Mouse (Mus musculus) midbrain, embryonic 14.5 days (tissue): ENCODE data around the gene Nrbf2. TPM values are rescaled to one million over a fixed set of nuclear protein-coding genes. Genes with fewer than 3 reads are reported as not detected.

ENCODE experiments used
- ATAC-seq: fragments of 200-750 bp; cut with Nextera tagmentation; 2 replicates; pipeline ENCODE4 v1.8.0; 2017; ENCODE audit warnings: moderate number of reproducible peaks, moderate library complexity; ENCODE audit not compliant: low FRiP score, low TSS enrichment
- DNase-seq: peaks from one replicate; pipeline ENCODE4 v3.0.0-alpha.2; 2015
- H3K27ac ChIP-seq: fragments of 300-500 bp; sonication (generic); replicated peaks from 2 replicates; pipeline ENCODE4 v1.5.1; 2014; ENCODE audit warnings: mild to moderate bottlenecking, low read depth, low read length, moderate library complexity
- H3K27me3 ChIP-seq: fragments of 300-500 bp; sonication (generic); 2 replicates; pipeline ENCODE4 v1.6.1; 2014; ENCODE audit warnings: low read length, control low read depth, mixed read lengths; ENCODE audit not compliant: control insufficient read depth, insufficient read depth
- H3K36me3 ChIP-seq: fragments of 300-500 bp; sonication (generic); 2 replicates; pipeline ENCODE4 v1.6.1; 2014; ENCODE audit warnings: low read length, control low read depth; ENCODE audit not compliant: control insufficient read depth, insufficient read depth
- H3K4me1 ChIP-seq: fragments of 300-500 bp; sonication (generic); 2 replicates; pipeline ENCODE4 v1.6.1; 2014; ENCODE audit warnings: mild to moderate bottlenecking, antibody characterized with exemption, low read length, control low read depth; ENCODE audit not compliant: control insufficient read depth, insufficient read depth
- H3K4me2 ChIP-seq: fragments of 300-500 bp; sonication (generic); 2 replicates; pipeline ENCODE4 v1.6.1; 2014; ENCODE audit warnings: mild to moderate bottlenecking, low read length, moderate library complexity
- H3K4me3 ChIP-seq: fragments of 300-500 bp; sonication (generic); replicated peaks from 2 replicates; pipeline ENCODE4 v1.5.1; 2014; ENCODE audit warnings: low read depth, low read length
- H3K9ac ChIP-seq: fragments of 300-500 bp; sonication (generic); replicated peaks from 2 replicates; pipeline ENCODE4 v1.6.1; 2014; ENCODE audit warnings: mild to moderate bottlenecking, low read length, moderate library complexity
- H3K9me3 ChIP-seq: fragments of 300-500 bp; sonication (generic); 2 replicates; pipeline ENCODE4 v1.6.1; 2016; ENCODE audit warnings: low read length, control low read depth, mixed read lengths; ENCODE audit not compliant: control insufficient read depth
- WGBS: fragments of 180-500 bp; shearing (Covaris S2); extraction: QIAGEN DNeasy Blood & Tissue Kit; methylation state at CpG from one replicate; pipeline ENCODE4 v1.1.7; 2014; 5-methylcytosine and 5-hydroxymethylcytosine counted together
- polyA plus RNA-seq: library from polyadenylated mRNA; unstranded; fragments of >200 nt; fragmentation: Nextera tagmentation; extraction: Ambion mirVana; gene quantifications from 2 replicates; pipeline ENCODE4 v1.2.1, GENCODE M21; 2014

The Nrbf2 gene
- polyA plus RNA-seq, 1 experiment from 2014 or later, result 45.0 TPM

GRCm38 (mm10) chr10:67249486-67249885 is 35.6 kb downstream of the Nrbf2 start:
- H3K9ac ChIP-seq, result no peak overlapping the region
- DNase-seq (no peak), ATAC-seq (no peak)
- H3K4me2 ChIP-seq, result no peak overlapping the region
- 92% methylated on average over 2 of the region's 2 CpGs for WGBS
- H3K4me3 ChIP-seq, result no peak overlapping the region
- H3K9me3 ChIP-seq, result no peaks in the 10 kb centered on the region
- no peaks in the 10 kb centered on the region for H3K27me3 ChIP-seq
- no peaks in the 10 kb centered on the region for H3K4me1 ChIP-seq
- peaks cover 73% of the 10 kb centered on the region for H3K36me3 ChIP-seq
- no peak overlapping the region for H3K27ac ChIP-seq

GRCm38 (mm10) chr10:67247145-67247544 is 38.0 kb downstream of the Nrbf2 start:
- 93% methylated on average over 4 of the region's 4 CpGs for WGBS

GRCm38 (mm10) chr10:67230439-67230838 is 54.7 kb downstream of the Nrbf2 start:
- H3K4me1 ChIP-seq, result no peaks in the 10 kb centered on the region
- no peak for DNase-seq
- no peak overlapping the region for H3K4me2 ChIP-seq
- no peak for ATAC-seq
- no peaks in the 10 kb centered on the region for H3K27me3 ChIP-seq
- H3K9ac ChIP-seq, result no peak overlapping the region
- WGBS, result 89% methylated on average over 6 of the region's 6 CpGs
- H3K9me3 ChIP-seq, result no peaks in the 10 kb centered on the region
- H3K36me3 ChIP-seq, result peaks cover 59% of the 10 kb centered on the region
- H3K4me3 ChIP-seq, result no peak overlapping the region
- no peak overlapping the region for H3K27ac ChIP-seq

More at GRCm38 (mm10) chr10:67247145-67247544, 38.0 kb downstream of the Nrbf2 start:
- H3K4me1 ChIP-seq, result no peaks in the 10 kb centered on the region
- H3K27ac ChIP-seq, result no peak overlapping the region
- H3K4me2 ChIP-seq, result no peak overlapping the region
- DNase-seq (peak; percentile 57), ATAC-seq (no peak)
- no peak overlapping the region for H3K9ac ChIP-seq
- H3K27me3 ChIP-seq, result no peaks in the 10 kb centered on the region
- H3K4me3 ChIP-seq, result no peak overlapping the region
- peaks cover 62% of the 10 kb centered on the region for H3K36me3 ChIP-seq
- H3K9me3 ChIP-seq, result no peaks in the 10 kb centered on the region

GRCm38 (mm10) chr10:67226543-67226942 is 58.6 kb downstream of the Nrbf2 start:
- DNase-seq (no peak), ATAC-seq (no peak)
- Histone ChIP-seq H3K4me1 (no peaks in the 10 kb centered on the region), H3K27me3 (no peaks in the 10 kb centered on the region), H3K4me3 (no peak overlapping the region), H3K4me2 (no peak overlapping the region), H3K36me3 (peaks cover 47% of the 10 kb centered on the region), H3K9ac (no peak overlapping the region), H3K27ac (no peak overlapping the region), H3K9me3 (no peaks in the 10 kb centered on the region)
- WGBS, result 95% methylated on average over 14 of the region's 14 CpGs

GRCm38 (mm10) chr10:67226109-67226508 is 59.0 kb downstream of the Nrbf2 start:
- no peaks in the 10 kb centered on the region for H3K4me1 ChIP-seq
- H3K27ac ChIP-seq, result no peak overlapping the region
- no peak overlapping the region for H3K4me3 ChIP-seq
- H3K4me2 ChIP-seq, result no peak overlapping the region
- H3K27me3 ChIP-seq, result no peaks in the 10 kb centered on the region
- peaks cover 45% of the 10 kb centered on the region for H3K36me3 ChIP-seq
- no peak overlapping the region for H3K9ac ChIP-seq
- H3K9me3 ChIP-seq, result no peaks in the 10 kb centered on the region
- WGBS, result 93% methylated on average over 7 of the region's 7 CpGs
- ATAC-seq (no peak), DNase-seq (peak; percentile 4)

GRCm38 (mm10) chr10:67225528-67225927 is 59.6 kb downstream of the Nrbf2 start:
- no peak overlapping the region for H3K27ac ChIP-seq
- H3K27me3 ChIP-seq, result no peaks in the 10 kb centered on the region
- 95% methylated on average over 6 of the region's 6 CpGs for WGBS
- H3K4me2 ChIP-seq, result no peak overlapping the region
- no peak overlapping the region for H3K9ac ChIP-seq
- peaks cover 42% of the 10 kb centered on the region for H3K36me3 ChIP-seq
- no peak overlapping the region for H3K4me3 ChIP-seq
- H3K9me3 ChIP-seq, result no peaks in the 10 kb centered on the region
- ATAC-seq, result no peak
- DNase-seq, result no peak
- no peaks in the 10 kb centered on the region for H3K4me1 ChIP-seq

- H3K4me3 ChIP-seq, result no peak overlapping the region
- no peak overlapping the region for H3K4me2 ChIP-seq
- ATAC-seq, result no peak
- no peak for DNase-seq
- no peak overlapping the region for H3K9ac ChIP-seq
- H3K36me3 ChIP-seq, result peaks cover 52% of the 10 kb centered on the region
- no peaks in the 10 kb centered on the region for H3K27me3 ChIP-seq
- WGBS, result 81% methylated on average over 3 of the region's 4 CpGs
- no peak overlapping the region for H3K27ac ChIP-seq
- no peaks in the 10 kb centered on the region for H3K9me3 ChIP-seq
- no peaks in the 10 kb centered on the region for H3K4me1 ChIP-seq
Measured at GRCm38 (mm10) chr10:67223942-67224341, 61.2 kb downstream of the Nrbf2 start.

GRCm38 (mm10) chr10:67221284-67221683 is 63.8 kb downstream of the Nrbf2 start:
- WGBS, result 71% methylated on average over 5 of the region's 5 CpGs
- H3K36me3 ChIP-seq, result peaks cover 51% of the 10 kb centered on the region
- H3K4me2 ChIP-seq, result no peak overlapping the region
- DNase-seq, result no peak
- no peaks in the 10 kb centered on the region for H3K27me3 ChIP-seq
- ATAC-seq, result no peak
- H3K4me3 ChIP-seq, result no peak overlapping the region
- no peak overlapping the region for H3K27ac ChIP-seq
- H3K4me1 ChIP-seq, result no peaks in the 10 kb centered on the region
- H3K9ac ChIP-seq, result no peak overlapping the region
- no peaks in the 10 kb centered on the region for H3K9me3 ChIP-seq

GRCm38 (mm10) chr10:67220251-67220650 is 64.9 kb downstream of the Nrbf2 start:
- Histone ChIP-seq H3K36me3 (peaks cover 41% of the 10 kb centered on the region), H3K27me3 (no peaks in the 10 kb centered on the region), H3K9ac (no peak overlapping the region), H3K9me3 (no peaks in the 10 kb centered on the region), H3K4me1 (no peaks in the 10 kb centered on the region), H3K4me2 (no peak overlapping the region), H3K4me3 (no peak overlapping the region), H3K27ac (no peak overlapping the region)
- no peak for DNase-seq
- 90% methylated on average over 4 of the region's 4 CpGs for WGBS
- ATAC-seq, result no peak
